Mouse (Mus musculus): ENCODE measurements at regions not wholly inside any gene's neighbourhood (a gene's known extent, or its start where the extent isn't known, plus 50 kb on each side); places are given as distances from the start of the nearest gene placed in this dataset.

DNA sequence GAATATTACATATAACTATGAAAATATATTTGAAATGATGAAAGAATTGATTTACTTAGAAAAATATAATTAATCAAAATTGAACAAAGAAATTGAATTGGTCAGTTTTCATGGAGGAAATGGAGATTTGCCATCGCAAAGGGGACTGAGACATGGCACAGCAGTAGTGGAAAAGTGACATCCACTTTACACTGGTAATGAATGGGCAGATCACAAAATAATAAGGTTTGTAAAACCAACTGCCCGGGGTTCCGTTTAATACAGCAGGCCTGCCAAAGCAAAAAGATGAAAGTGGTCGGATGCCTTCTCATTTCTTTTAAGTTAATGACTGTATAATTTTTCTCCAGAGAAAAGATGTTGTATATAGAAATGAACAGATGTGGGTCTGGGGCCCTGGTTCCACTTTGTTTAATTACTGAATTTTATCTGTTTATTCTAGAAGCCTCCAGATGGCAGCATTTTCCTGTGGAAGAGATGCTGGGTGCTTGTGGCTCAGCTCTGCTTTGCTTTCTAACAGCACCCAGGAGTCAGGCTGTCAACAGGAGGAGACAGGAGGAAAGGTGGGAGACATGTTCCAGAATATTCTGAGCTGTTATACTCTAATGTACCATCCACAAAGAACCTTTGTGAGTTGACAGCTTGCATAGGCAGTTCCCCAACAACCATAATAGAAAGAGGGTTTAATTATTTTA, 75.6 kb upstream of the Fbxl17 start:
- no peak for DNase-seq (ENCODE audit: low spot score)

DNA sequence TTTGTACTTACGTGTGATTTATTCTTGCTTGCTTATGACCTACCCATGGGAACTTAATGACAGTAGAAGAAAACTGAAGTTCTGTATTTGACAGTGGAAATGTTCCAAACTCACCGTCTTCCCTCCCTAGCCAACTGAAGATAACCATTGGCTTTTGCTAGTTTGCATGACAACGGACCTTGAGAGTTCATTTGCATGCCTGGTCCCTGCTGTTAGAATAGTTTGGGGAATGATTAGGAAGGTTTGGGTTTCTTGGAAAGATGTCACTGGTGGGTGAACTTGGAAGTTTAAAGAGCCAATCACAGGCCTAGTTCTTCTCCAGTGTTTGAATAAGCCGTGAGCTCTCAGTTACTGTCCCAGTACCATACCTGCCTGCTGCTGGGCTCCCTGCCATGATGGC, 83.1 kb upstream of the Fbxl17 start:
- DNase-seq (ENCODE audit: low spot score): no peak

DNA sequence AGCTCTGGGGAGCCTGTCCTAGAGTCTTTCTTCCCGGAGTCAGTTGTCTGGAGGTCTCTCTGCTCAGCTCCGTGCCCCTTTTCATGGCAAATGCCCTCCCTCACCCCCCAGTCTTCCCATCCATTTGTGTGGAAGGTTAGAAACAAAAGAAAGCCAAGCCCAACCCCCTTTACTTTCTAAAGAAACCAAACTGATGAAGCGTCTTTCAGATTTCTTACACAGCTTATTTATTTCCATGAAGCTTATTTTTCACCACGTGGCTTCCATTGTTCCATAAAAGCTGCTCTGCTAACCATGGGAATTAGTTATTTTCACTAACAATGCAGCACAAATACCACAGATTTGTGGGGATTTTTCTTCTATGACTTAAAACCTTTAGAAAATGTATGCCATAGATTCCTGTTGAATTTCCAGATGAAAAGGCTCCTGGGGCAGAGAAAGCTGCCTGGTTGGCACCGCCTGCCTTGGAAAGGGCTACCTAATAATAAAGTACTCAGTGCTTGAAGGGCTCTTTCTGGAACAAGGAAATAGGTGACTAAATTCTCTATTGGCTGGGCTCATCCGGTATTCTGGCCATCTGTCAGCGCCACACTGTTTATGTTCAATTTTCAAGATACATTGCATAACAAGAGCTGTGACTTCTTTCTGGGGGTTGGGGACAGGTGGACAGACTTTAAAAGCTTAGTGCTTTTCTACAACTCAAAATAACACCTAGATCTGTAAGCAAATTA, 107.4 kb upstream of the Fbxl17 start:
- no peak for DNase-seq (ENCODE audit: low spot score)

DNA sequence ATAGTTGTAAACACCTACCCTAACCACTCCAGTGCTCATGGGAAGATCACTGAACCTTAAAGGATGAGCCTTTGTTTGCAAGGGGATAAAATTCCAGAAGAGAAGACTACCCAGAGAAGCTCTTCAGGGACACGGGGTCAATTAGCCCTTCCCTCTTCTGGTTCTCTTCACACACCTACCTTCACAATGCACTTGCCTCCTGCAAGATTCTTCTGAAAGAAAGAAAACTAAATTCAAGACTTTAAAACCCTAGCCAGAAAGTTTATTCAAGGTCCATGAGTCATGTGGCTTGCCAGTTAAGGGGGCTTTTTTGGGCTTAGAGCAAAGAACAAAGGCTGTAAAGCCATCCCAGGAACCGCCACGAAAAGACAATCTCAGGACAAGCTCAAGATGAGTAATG, 122.9 kb upstream of the Fbxl17 start:
- DNase-seq (ENCODE audit: low spot score): no peak

DNA sequence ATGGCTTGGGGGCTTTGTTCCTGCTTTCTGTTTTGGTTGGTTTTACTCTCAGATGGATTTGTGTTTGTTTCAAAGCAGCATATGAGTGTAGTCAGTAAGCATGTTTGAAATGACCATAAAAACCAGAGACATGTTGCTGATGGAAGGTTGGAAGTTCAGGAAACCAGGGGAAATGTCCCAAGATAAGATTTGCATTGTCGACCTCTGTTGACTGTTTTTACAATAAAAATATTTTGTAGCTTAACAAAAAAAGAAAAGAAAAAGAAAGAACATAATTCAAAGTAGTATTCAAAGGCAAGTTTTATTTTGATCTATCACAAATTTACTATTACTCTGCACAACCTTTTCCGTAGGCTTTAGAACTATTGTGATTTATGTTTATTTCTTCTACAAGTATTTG, 137.8 kb upstream of the Fbxl17 start:
- no peak for DNase-seq (ENCODE audit: low spot score)

DNA sequence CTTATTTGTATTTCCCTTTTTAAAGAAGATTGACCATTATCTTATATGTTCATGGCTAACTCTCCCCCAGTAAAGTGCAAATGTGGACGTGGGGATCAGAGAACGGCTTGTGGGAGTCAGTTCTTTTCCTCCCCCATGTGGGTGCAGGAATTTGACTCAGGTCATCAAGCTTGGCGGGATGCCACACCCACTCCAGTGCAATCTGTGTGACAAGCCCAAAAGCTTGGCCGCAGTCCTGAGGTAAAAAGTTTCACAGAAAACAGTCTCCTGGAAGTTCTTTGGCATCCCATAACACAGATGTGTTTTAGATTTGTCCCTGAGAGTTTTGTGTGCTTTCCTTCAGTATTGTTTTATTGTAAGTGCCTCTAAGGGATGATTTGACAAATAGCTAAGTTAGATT, 144.6 kb upstream of the Fbxl17 start:
- no peak for DNase-seq (ENCODE audit: low spot score)

DNA sequence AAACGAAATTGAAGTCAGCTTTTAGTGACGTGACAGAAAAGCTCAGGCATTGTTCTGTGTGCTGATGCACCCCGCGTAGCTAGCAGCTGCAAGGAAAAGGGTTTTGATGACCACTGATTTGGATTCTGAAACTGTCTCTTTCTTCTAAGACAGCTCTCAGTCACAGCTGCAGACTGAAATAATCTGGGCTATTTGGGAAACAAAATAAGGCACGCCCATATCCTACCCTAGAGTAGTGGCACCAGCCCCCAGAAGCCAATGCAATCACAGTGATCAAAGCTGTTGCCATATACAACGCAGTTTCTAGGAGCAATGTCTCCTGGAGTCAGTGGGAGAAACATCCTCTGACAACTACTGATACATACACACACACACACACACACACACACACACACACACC, 157.9 kb upstream of the Fbxl17 start:
- DNase-seq (ENCODE audit: low spot score): no peak

DNA sequence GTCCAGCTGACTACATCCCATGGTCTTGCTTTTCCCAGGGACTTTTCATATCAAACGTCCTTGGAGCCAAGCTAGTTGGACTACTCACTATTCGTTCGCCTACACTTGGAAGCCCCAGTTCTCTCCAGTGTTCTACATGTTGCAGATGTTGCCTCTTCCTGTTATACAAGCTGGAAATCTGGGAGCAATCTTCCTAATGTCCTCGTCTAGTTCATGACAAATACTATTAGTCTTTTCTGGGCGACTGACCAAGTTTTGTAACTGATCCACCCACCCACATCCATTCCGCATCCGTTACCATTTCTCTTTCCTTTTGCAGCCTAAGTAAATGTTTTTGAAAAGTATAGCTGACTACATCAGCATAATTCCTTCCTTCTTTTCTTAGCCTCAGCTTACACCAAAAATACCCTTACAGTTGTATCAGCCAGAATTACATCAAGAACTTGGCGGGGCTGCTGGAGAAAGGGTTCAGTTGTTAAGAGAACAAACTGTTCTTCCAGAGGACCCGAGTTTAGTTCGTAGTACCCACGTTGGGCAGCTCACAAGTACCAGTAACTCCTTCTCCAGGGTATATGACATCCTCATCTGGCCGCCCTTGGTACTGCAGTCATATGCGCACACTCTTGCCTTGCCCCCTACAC, 161.1 kb upstream of the Fbxl17 start:
- no peak for DNase-seq (ENCODE audit: low spot score)

DNA sequence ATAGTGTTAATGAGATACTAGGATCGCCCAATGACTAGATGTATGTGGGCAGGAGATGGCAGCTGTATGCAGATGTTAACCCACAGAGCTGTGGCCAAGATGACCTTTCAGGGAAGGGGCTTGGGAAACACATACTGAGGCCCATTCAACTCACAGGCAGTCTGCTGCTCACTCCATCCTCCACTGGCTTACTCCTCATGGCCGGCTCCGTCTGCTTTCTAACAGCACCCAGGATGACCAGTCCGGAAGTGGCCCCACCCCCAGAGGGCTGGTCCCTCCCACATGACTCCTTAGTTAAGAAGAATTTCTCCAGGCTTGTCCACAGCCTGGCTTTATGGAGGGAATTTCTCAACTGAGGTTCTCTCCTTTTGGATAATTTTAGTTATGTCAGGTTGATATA, 161.8 kb upstream of the Fbxl17 start:
- DNase-seq (ENCODE audit: low spot score): no peak

DNA sequence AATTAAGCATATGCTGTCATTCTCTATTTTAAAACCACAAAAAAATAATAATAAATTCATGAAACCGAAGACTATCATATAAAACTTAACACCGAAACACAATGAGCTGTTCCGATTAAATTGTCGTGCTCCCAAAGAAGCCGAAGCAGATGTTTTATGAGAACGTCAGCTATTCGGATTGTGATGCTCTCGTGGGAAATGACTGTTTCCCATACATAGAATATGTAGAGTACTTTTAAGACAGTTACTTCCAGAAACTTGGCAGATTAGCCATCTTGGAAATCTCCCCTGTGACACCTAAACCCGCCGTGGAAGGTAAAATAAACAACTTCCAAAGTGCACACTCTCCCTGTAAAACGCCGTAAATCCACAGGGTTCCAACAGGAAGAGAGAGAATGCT, 162.4 kb upstream of the Fbxl17 start:
- no peak for DNase-seq (ENCODE audit: low spot score)

DNA sequence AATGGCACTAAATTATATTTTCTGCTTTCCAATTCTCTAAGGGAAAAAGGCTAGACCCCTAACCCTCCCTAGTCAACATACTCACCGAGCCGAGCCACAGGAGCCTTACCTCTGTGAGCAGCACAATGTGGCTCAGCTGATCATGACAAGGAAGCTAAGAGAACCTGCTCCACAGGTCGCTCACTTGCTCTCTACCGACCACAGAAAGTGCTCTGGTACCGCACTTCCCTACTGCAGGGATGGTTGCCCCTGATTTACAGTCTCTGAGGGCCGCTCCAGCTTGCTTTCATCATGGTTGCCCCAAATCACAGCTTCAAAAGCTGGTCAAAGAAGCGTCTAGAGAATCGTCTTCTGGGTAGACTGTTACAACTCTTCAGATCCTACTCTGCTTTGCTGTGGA, 177.0 kb upstream of the Fbxl17 start:
- no peak for DNase-seq (ENCODE audit: low spot score)

DNA sequence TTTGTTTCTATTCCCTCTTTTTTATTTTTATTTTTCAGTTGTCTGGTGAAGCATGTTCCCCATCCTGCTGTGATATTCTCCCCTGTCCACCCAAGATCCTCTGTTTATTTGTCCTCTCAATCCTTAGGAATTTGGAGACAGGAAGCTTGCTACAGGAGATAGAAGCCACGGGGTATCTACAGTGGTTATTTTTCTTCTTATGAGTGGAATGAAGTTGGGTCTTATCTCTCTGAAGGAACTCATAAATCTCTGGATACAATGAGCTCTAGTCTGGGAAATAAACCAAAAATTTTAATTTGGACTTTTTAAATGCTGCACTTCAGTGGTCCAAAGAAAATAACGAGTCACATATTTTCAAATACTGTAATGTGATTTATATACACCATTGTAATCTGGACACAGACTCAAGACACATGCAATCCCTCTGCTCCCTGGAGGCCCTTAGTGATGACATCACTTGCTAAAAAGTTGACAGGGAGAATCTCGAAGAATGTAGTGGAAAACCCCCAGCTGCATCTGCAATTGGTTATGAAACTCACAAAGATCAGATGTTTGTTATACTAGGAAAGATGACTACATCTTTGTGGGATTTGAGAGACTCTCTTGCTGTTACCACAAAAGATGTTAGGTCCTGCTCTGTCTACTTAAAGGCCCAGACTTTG, 178.3 kb upstream of the Fbxl17 start:
- DNase-seq (ENCODE audit: low spot score): no peak

DNA sequence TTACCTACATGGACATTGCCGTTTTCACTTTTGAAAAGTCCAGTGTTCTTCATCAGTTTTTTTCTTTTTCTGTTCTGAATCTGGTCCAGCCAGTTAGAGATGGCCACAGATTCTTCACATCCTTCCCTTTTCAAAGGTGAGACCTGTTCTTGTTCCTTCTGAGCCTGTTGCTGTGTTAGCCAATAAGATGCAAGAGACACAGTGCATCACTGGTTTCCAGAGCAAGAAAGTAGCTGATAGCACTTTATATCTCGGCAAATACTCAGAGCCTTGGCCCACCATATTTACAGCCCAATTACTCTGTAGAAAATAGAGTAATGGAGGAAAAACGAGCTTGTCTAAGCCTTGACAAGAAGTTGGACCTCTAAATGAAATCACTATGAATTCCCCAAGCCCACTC, 180.7 kb upstream of the Fbxl17 start:
- no peak for DNase-seq (ENCODE audit: low spot score)

DNA sequence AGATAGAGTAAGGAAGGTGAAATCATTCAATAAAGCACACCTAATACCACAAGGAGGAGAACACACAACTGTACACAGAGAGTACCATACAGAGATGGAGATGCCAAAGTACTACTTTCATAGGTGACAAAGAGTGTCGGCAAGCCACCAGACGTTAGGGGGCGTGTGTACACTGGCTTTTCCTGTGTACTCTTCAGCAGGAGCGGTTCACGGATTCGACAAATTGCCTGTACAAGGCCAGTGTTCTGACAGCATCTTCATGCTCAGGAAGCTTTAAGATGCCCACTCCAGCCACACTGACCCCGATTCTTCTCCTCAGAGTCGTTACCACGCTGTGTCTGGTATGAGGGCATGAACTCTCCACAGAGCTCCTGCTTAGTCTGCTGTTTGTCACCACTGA, 179.5 kb upstream of the Fer start:
- DNase-seq (ENCODE audit: low spot score): no peak

DNA sequence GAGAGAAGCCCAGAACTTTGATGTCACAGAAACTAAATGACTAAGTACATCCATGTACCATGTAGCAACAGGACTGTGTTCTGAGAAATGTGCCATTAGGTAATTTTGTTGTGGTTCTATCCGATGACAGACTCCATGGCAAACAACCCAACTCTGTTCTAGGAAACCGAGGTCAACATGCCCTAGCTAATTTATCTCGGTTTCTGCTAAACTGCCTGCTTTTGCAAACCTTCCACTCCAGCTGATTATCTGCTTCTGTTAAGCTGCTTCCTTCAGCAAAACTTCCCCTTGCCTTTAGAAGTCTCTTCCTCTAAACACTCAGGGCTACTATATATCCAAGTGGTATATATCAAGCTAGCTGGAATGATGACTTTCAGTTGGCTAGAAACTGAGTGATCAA, 178.8 kb upstream of the Fer start:
- DNase-seq (ENCODE audit: low spot score): no peak

DNA sequence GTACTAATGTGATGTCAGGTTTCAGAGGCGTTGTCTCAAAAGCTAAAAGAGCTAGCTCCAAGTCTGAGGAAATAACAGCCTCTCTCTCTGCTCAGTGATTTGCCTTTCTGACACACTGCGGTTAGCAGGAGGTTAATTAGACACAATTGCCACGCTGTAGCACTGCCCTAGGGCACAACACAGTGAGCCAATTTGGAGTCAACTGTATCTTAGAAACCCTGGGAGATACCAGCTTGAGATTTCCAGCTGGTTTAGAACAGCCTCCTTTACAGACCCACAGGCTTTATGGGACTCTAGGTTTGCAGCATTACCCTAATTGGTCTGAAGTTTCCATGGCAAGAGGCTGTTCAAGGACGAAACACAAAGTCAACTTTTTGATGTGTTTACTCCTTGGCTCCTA, 176.9 kb upstream of the Fer start:
- DNase-seq (ENCODE audit: low spot score): no peak

DNA sequence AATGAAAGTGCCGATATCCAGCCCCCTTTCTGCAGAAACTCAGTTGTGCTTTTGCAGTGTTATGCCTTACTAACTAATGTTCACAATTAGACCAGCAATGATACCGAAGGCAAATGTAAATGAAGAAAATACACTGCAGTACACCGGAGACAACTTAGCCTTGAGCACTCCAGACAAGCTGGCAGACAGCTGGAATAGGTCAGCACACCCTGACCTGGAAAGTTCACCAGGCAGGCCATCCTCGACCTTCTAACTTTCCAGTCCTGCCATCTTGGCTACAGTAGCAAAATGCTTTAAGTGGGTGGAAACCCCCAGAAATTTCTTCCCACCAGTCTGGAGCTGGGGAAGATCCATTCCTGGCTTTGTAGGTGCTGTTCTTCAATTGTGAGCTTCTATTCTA, 176.5 kb upstream of the Fer start:
- no peak for DNase-seq (ENCODE audit: low spot score)

DNA sequence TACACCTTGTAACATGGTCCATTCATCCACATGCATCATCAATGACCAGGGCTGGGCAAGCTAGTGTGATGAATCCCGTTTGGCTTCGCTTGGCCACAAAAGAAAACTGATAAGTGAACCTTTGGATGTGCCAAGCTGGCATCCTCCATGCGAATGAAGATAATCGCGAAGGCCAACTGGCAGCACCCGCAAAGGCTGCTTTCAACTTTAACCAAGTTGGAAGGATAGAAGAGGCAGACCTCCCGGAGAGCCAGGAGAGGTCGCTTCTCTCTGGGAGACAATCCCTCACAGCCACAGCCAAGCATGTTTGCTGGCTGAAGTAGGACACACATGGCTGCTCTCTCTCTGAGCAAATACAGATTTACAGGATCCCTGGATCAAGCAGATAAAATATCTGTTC, 173.6 kb upstream of the Fer start:
- DNase-seq (ENCODE audit: low spot score): no peak

DNA sequence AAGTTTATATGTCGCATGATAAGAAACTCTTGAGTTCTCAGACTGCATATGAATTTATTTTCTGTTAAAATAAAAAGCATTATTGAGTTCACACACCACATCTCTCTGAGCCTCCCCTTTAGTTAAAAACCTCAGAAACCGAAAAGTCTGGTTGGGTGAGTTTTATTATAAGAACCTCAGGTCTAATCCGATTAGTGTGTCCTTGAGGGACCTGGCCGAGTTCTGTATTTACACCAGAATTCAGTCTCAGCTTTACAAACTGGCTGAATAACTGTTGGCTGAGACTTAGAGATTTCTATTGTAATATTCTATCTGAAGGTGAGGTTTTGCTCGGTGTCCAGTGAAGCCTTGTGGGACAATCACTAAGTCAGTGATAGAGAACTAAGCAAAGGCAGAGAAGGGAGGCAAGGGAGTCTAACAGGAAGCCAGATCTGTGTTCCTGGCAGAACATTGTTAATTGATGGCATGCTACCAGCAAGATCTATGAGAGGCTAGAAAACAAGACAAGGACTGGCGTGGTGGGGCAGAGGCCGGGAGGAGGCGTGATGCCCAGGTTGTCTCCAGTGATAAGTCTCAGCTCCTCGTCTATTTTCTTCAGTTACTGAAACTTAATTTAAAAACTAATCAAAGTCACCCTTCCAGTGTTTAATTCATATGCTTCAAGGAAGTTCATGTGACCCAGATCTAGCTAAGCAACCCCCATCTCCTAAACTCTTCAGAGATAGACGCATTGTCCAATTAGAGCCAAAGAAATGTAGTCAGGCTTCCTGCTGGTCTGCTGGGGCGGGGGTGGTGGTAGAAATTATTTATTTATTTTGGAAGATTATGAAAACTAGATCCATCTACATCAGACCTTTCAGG, 171.8 kb upstream of the Fer start:
- DNase-seq (ENCODE audit: low spot score): no peak

DNA sequence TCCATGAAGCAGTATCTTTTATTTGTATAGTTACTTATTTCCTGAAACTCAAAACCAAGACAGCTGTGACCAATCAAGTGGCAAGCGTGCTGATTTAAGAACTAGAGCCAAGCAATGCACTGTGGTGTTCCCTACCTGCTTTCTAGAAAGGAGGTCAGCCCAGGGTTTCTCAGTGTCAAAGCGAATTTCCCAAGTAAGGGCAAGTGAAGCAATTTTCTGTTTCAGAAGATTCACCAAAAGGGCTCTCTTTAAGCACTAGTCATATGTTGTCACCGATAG, 171.2 kb upstream of the Fer start:
- DNase-seq (ENCODE audit: low spot score): no peak

DNA sequence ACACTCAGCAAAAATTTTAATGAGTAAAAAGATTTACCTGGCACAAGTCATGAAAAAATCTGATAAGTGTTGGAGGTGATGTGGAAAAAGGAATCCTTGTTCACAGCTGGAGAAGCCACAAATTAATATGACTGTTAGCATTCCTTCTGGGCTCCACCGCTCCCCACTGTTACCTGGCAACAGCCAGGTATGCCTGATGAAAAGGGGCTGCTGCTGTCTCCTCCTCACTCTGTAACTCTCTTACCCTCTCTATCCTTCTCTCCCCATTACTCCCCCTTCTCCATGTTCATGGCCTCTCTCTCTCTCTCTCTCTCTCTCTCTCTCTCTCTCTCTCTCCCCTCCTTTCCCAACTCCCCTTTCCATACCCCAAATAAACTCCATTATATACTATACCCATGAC, 169.6 kb upstream of the Fer start:
- DNase-seq (ENCODE audit: low spot score): no peak

DNA sequence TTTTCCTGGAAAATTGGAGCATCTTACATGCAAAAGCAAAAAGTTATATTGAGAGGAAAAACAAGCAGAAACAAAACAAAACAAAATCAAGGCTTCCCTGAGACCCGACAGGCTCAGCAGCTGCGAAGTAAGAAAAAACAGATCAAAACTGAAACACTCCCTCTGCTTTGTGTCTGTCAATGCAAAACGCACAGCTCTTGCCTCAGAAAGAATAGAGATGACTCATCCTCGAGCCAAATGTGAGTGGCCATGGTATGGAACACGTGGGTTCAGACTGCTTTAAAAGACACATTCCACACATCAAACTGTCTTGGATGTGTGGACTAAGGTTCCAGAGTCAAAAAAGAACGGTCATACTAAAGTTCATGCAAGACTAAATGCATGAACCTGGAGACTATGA, 163.3 kb upstream of the Fer start:
- no peak for DNase-seq (ENCODE audit: low spot score)

All from yolk sac, embryonic 10.5 days (tissue).